Mouse (Mus musculus) heart, adult 2 months (tissue): ENCODE data around the gene Lrrc29.

Experiments
- CTCF ChIP-seq: fragments of 200-600 bp; IDR thresholded peaks from 2 replicates; pipeline ENCODE4 v1.8.1; 2022; ENCODE audit warnings: antibody characterized with exemption, mild to moderate bottlenecking, moderate library complexity
- EP300 ChIP-seq: fragments of 200-500 bp; IDR thresholded peaks from 2 replicates; pipeline ENCODE4 v1.6.1; 2011; ENCODE audit warnings: low read depth, low read length, control low read depth; ENCODE audit not compliant: insufficient read depth
- POLR2A ChIP-seq: fragments of 200-500 bp; IDR thresholded peaks from 2 replicates; pipeline ENCODE4 v1.6.1; 2011; ENCODE audit warnings: mild to moderate bottlenecking, low read depth, low read length, control low read depth; ENCODE audit not compliant: insufficient read depth

- TF ChIP-seq CTCF (no peak), EP300 (no peak), POLR2A (no peak)
Measured at GRCm38 (mm10) chr8:105263244-105263912, 62.7 kb downstream of the Lrrc29 start.
